Mouse (Mus musculus): ENCODE data around the gene Gm10318. TPM values are rescaled to one million over a fixed set of nuclear protein-coding genes. Genes with fewer than 3 reads are reported as not detected.
A peak's percentile ranks its signal among the peaks of the same experiment; 100 is the strongest.

The Gm10318 gene
- total and polyA plus RNA-seq, 2 experiments from 2014 or later = not detected

DNA sequence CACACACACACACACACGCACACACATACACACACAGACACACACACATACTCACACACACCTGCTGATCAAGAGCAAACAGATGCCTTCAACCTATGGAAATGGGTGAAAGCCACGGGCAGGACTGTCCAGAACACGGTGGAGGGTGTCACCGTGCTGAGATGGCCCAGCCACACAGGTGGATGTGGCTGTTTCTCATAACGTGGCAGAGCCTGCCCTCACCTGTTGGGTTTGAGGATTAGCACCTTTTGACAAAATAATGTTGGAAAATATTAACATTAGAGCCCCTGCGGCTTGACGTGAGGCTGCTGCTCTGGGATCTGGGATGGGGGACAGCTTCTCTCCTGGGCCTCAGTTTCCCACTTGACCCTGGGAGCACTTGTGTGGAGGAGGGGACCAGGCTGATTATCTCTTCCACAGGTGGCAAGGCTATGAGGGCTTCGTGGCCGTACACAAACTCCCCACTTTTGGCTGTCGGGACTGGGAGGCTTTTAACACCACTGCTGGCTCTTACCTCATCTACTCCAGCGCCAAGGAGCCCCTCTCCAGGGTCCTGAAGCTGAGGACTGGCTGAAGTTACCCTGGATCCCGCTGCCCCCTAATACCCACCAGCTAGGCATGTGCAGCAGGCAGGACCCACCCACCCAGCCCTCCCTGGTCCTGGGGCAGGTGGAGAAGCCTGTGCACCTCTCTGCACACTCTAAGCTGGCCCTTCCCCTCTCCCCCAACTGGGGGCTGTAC lies 33.5 kb downstream of the Gm10318 start:
- Histone ChIP-seq H3K27ac (no peak overlapping the region), H3K4me1 (ENCODE audit: insufficient read depth, low read length) (no peaks in the 10 kb centered on the region), H3K9ac (replicated peaks; ENCODE audit: low read length) (no peak overlapping the region), H3K27me3 (ENCODE audit: insufficient read depth, low read length) (no peaks in the 10 kb centered on the region), H3K36me3 (ENCODE audit: insufficient read depth, low read length) (no peaks in the 10 kb centered on the region), H3K4me3 (ENCODE audit: low read length) (no peak overlapping the region), H3K9me3 (ENCODE audit: low read length) (peaks cover 4% of the 10 kb centered on the region; the same call in 1 of the 2 replicates), H3K4me2 (ENCODE audit: low read depth, low read length) (no peak overlapping the region)
- ATAC-seq (no peak), DNase-seq (ENCODE audit: low spot score) (peak; percentile 44)
- TF ChIP-seq CTCF (IDR thresholded peaks at IDR 0.05; ENCODE audit: low read depth) = peak; percentile 62
- WGBS = 53% methylated on average over 12 of the region's 12 CpGs

DNA sequence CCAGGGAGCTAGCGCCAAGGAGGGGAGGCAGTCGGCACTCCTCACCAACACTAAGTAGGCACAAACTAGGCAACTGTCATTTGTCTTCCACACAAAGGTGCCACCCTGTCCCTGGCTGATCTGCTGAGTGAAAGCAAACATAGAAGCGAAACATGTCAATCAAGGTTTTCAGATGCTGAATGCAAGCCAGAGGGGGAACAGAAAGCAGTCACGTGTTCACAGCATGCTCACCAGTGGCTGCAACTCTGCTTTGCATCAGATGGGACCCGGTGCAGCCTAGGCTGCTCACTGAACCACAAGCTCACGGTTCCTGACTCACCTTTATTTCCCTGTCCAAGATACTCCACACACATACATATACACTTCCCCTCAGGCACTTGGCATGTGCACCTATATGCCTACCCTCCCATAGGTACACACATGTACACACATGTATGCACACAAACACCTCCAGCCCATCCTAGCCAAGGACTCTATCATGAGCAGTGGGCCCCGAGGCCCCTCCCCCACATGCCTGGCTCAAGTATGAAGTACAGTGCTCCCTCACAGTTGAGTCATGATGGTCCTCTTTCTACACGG lies 38.4 kb downstream of the Gm10318 start:
- Histone ChIP-seq H3K9me3 (ENCODE audit: low read length) (peaks cover 4% of the 10 kb centered on the region; the same call in 1 of the 2 replicates), H3K4me1 (ENCODE audit: insufficient read depth, low read length) (no peaks in the 10 kb centered on the region), H3K27ac (no peak overlapping the region), H3K9ac (replicated peaks; ENCODE audit: low read length) (no peak overlapping the region), H3K36me3 (ENCODE audit: insufficient read depth, low read length) (no peaks in the 10 kb centered on the region), H3K27me3 (ENCODE audit: insufficient read depth, low read length) (no peaks in the 10 kb centered on the region), H3K4me3 (ENCODE audit: low read length) (no peak overlapping the region), H3K4me2 (ENCODE audit: low read depth, low read length) (no peak overlapping the region)
- WGBS = 77% methylated on average over 8 of the region's 8 CpGs
- ATAC-seq (no peak), DNase-seq (ENCODE audit: low spot score) (no peak)
- no peak for TF ChIP-seq CTCF (IDR thresholded peaks at IDR 0.05; ENCODE audit: low read depth)

DNA sequence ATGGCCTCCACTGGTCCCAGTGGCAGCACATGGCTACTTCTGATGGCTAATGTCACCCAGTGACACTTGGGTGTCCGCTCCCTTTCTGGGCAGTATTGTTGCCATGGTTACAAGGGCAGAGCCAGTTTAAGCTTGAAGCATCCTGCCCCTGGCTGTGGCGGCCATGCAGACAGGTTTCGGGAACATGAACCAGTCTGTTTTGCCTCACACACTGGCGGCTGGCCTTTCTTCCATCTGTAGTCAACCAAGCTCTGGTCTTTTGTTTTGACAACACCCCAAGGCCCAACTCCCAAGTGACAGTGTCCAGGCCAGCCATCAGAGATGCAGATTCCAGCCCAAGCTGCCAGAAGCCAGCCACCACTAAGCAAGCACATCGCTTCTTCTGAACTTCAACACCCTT lies 42.9 kb downstream of the Gm10318 start:
- no peaks in the 10 kb centered on the region for H3K4me1 ChIP-seq (ENCODE audit: insufficient read depth, low read length)
- H3K36me3 ChIP-seq (ENCODE audit: insufficient read depth, low read length) = no peaks in the 10 kb centered on the region
- WGBS = 52% methylated on average over 5 of the region's 5 CpGs
- H3K4me2 ChIP-seq (ENCODE audit: low read depth, low read length) = no peak overlapping the region
- no peaks in the 10 kb centered on the region for H3K9me3 ChIP-seq (ENCODE audit: low read length)
- peak; percentile 25 for TF ChIP-seq CTCF (IDR thresholded peaks at IDR 0.05; ENCODE audit: low read depth)
- H3K27me3 ChIP-seq (ENCODE audit: insufficient read depth, low read length) = no peaks in the 10 kb centered on the region
- DNase-seq (ENCODE audit: low spot score) (peak; percentile 26), ATAC-seq (peak; percentile 28; the same call in 1 of the 2 replicates)
- H3K4me3 ChIP-seq (ENCODE audit: low read length) = no peak overlapping the region
- H3K9ac ChIP-seq (replicated peaks; ENCODE audit: low read length) = no peak overlapping the region
- H3K27ac ChIP-seq = peak overlapping the region; percentile 26; the same call in 1 of the 2 replicates

DNA sequence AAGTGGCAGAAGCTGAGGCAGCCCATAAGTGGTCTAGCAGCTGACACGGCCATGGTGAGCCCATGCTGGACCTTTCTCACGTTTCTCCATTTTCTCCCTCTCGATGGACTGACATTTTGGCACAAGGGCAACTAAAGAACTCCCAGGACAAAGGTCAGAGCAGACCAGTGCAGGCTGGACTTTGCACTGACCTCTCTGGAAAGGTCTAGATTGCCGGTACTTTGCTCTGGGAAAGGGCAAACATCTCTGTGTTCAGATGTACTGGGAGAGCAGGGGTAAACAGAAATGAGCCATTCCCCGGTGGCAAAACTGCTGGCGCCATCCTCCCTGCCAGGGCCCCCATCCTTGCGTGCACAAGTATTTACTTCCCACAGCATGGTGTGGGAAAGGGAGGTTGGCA lies 47.5 kb downstream of the Gm10318 start:
- Histone ChIP-seq H3K4me2 (ENCODE audit: low read depth, low read length) (no peak overlapping the region), H3K9ac (replicated peaks; ENCODE audit: low read length) (no peak overlapping the region), H3K4me3 (ENCODE audit: low read length) (no peak overlapping the region), H3K36me3 (ENCODE audit: insufficient read depth, low read length) (no peaks in the 10 kb centered on the region), H3K4me1 (ENCODE audit: insufficient read depth, low read length) (peaks cover 7% of the 10 kb centered on the region), H3K27ac (no peak overlapping the region), H3K9me3 (ENCODE audit: low read length) (no peaks in the 10 kb centered on the region), H3K27me3 (ENCODE audit: insufficient read depth, low read length) (no peaks in the 10 kb centered on the region)
- WGBS = 66% methylated on average over 7 of the region's 7 CpGs
- DNase-seq (ENCODE audit: low spot score) = no peak
- TF ChIP-seq CTCF (IDR thresholded peaks at IDR 0.05; ENCODE audit: low read depth) = no peak
- no peak for ATAC-seq

DNA sequence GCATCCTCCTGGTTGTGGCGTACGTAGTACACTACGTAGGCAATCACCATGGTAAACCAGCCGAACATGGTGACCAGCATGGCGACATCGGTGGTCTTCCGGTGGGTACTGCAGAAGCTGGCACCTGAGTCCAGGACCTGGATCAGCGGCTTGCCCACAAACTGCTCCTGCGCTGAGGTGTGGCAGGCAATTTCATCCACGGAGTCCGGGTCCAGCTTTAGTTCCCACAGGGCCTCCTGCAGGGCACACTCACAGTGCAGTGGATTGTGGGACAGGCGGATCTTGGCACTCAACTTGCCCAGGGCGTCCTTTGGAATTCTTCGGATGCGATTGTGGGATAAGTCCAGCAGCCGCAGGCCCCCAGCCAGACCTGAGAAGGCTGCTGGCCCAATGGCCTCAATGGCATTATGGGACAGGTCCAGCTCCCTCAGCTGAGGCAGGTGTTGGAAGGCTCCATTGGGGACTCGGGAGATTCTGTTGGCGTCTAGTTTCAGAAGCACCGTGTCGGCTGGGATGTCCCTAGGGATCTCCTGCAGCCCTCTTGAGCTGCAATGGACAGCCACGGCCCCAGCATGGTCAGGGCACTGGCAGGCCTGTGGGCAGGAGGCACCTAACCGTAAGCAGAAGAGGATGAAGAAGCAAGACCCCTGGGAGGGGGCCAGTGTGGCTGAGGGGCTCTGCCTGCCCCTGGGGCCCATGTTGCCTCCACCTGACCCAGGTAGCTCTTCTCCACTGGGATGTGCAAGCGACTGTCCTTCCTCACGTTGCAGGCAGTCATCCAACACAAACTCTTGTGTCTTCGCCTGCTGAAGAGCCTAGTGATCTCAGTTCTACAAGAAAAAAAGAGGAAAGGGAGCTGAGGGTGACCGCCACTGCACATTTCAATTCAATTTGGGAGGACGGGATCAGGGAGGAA lies 48.5 kb downstream of the Gm10318 start:
- DNase-seq (ENCODE audit: low spot score) (no peak), ATAC-seq (no peak)
- Histone ChIP-seq H3K27me3 (ENCODE audit: insufficient read depth, low read length) (no peaks in the 10 kb centered on the region), H3K4me1 (ENCODE audit: insufficient read depth, low read length) (peaks cover 7% of the 10 kb centered on the region), H3K4me2 (ENCODE audit: low read depth, low read length) (peak overlapping the region; percentile 63), H3K36me3 (ENCODE audit: insufficient read depth, low read length) (no peaks in the 10 kb centered on the region), H3K27ac (peak overlapping the region; percentile 75), H3K9ac (replicated peaks; ENCODE audit: low read length) (peak overlapping the region; percentile 75; the same call in 1 of the 2 replicates), H3K4me3 (ENCODE audit: low read length) (peak overlapping the region; percentile 65), H3K9me3 (ENCODE audit: low read length) (no peaks in the 10 kb centered on the region)
- 79% methylated on average over 27 of the region's 27 CpGs for WGBS
- no peak for TF ChIP-seq CTCF (IDR thresholded peaks at IDR 0.05; ENCODE audit: low read depth)

DNA sequence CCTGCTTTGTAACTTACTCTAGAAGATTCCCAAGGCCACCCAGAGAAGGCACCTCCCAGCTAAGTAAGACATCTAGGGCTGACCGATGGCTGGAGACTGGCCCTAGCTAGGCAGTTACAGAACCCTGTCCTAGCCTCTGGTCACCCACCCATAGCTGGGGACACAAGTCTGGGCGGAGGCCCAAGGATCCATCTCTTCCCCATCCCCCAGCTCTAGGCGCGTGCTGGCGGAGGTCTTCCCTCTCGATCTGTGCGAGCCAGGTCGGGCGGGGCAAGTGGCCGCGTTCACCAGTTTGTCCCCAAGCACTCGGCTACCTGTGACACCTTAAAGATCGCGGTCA lies 49.2 kb downstream of the Gm10318 start:
- Histone ChIP-seq H3K4me3 (ENCODE audit: low read length) (peak overlapping the region; percentile 65), H3K27me3 (ENCODE audit: insufficient read depth, low read length) (no peaks in the 10 kb centered on the region), H3K27ac (peak overlapping the region; percentile 75), H3K9me3 (ENCODE audit: low read length) (no peaks in the 10 kb centered on the region), H3K4me2 (ENCODE audit: low read depth, low read length) (peak overlapping the region; percentile 63), H3K36me3 (ENCODE audit: insufficient read depth, low read length) (no peaks in the 10 kb centered on the region), H3K4me1 (ENCODE audit: insufficient read depth, low read length) (peaks cover 7% of the 10 kb centered on the region), H3K9ac (replicated peaks; ENCODE audit: low read length) (peak overlapping the region; percentile 75)
- DNase-seq (ENCODE audit: low spot score) = peak; percentile 63
- under 1% methylated on average over 14 of the region's 14 CpGs for whole genome bisulfite sequencing
- no peak for TF ChIP-seq CTCF (IDR thresholded peaks at IDR 0.05; ENCODE audit: low read depth)
- peak; percentile 18 for ATAC-seq

All from hindbrain, postnatal 0 days (tissue).